Mouse (Mus musculus) spleen, adult 2 months (tissue): ENCODE results near the gene Ints7.

ENCODE experiments used
- CTCF ChIP-seq: fragments of 200-500 bp; IDR thresholded peaks from 2 replicates; pipeline ENCODE4 v1.5.1; 2011; ENCODE audit warnings: mild to moderate bottlenecking, inconsistent platforms; ENCODE audit not compliant: insufficient read depth, insufficient read length, insufficient replicate concordance; ENCODE audit errors: extremely low read depth
- POLR2A ChIP-seq: fragments of 200-500 bp; IDR thresholded peaks from 2 replicates; pipeline ENCODE4 v1.6.1; 2011; ENCODE audit warnings: low read depth, low read length, inconsistent platforms

DNA sequence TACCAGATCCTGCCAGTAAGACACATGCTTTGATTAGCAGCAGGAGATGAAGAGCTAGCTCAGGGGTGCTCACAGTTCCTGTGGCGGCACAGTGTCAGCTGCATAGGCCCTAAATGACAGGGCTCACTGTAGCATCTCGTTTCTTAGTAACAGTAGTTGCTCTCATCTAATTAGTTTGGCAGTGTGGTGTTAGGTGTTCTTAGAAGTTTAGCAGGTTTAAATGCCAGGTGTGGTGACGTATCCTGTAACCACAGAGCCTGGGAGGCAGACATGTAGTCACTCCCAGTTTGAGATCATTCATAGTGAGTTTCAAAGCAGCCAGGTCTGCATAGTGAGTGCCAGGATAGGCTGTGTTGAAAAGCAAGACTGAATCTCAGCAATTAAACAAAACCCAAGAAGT is 4.1 kb downstream of the Ints7 start:
- TF ChIP-seq CTCF, result no peak
- TF ChIP-seq POLR2A, result no peak
